Mouse (Mus musculus): ENCODE data around the gene Sik2. TPM values are rescaled to one million over a fixed set of nuclear protein-coding genes. Genes with fewer than 3 reads are reported as not detected.

The Sik2 gene
- polyA plus RNA-seq (2014; fragmentation: Nextera tagmentation; extraction: Ambion mirVana): 16.1 and 17.4 TPM in 2 replicates

GRCm38 (mm10) chr9:51008841-51009655 is at the start of gene Sik2:
Sik2 (minus strand) TSS chr9:51009073.
- H3K9me3 ChIP-seq (ENCODE audit: control insufficient read depth, low read length): no peaks in the 10 kb centered on the region
- no peaks in the 10 kb centered on the region for H3K27me3 ChIP-seq (ENCODE audit: control insufficient read depth, insufficient read depth, low read length)
- peak within 1 kb of the TSS; percentile 84 for H3K27ac ChIP-seq
- no peaks in the 10 kb centered on the region for H3K36me3 ChIP-seq (replicated peaks; ENCODE audit: control insufficient read depth, insufficient read depth)
- H3K4me3 ChIP-seq (replicated peaks; ENCODE audit: low read length): peak within 1 kb of the TSS; percentile 99
- peak within 1 kb of the TSS; percentile 91 for H3K9ac ChIP-seq
- H3K4me1 ChIP-seq (replicated peaks; ENCODE audit: control insufficient read depth, insufficient read depth, low read length): peaks cover 10% of the 10 kb centered on the region
- DNase-seq (ENCODE audit: low spot score): peak; percentile 90
- peak within 1 kb of the TSS; percentile 73 for H3K4me2 ChIP-seq (replicated peaks)
- peak; percentile 98 for ATAC-seq (ENCODE audit: low FRiP score)
- under 1% methylated on average over 57 of the region's 85 CpGs for WGBS

- DNase-seq (ENCODE audit: low spot score) (no peak), ATAC-seq (ENCODE audit: low FRiP score) (no peak)
- Histone ChIP-seq H3K4me1 (replicated peaks; ENCODE audit: control insufficient read depth, insufficient read depth, low read length) (no peaks in the 10 kb centered on the region), H3K4me2 (replicated peaks) (no peak overlapping the region), H3K9ac (no peak overlapping the region), H3K9me3 (ENCODE audit: control insufficient read depth, low read length) (no peaks in the 10 kb centered on the region), H3K4me3 (replicated peaks; ENCODE audit: low read length) (no peak overlapping the region), H3K36me3 (replicated peaks; ENCODE audit: control insufficient read depth, insufficient read depth) (no peaks in the 10 kb centered on the region), H3K27ac (no peak overlapping the region), H3K27me3 (ENCODE audit: control insufficient read depth, insufficient read depth, low read length) (no peaks in the 10 kb centered on the region)
- WGBS: 75% methylated on average over 3 of the region's 3 CpGs
Measured at GRCm38 (mm10) chr9:51056360-51057324, 47.8 kb upstream of the Sik2 start.

- H3K27ac ChIP-seq: no peak overlapping the region
- 76% methylated on average over 3 of the region's 3 CpGs for WGBS
- H3K9me3 ChIP-seq (ENCODE audit: control insufficient read depth, low read length): no peaks in the 10 kb centered on the region
- H3K36me3 ChIP-seq (replicated peaks; ENCODE audit: control insufficient read depth, insufficient read depth): no peaks in the 10 kb centered on the region
- H3K9ac ChIP-seq: no peak overlapping the region
- H3K27me3 ChIP-seq (ENCODE audit: control insufficient read depth, insufficient read depth, low read length): no peaks in the 10 kb centered on the region
- no peak overlapping the region for H3K4me2 ChIP-seq (replicated peaks)
- no peak overlapping the region for H3K4me3 ChIP-seq (replicated peaks; ENCODE audit: low read length)
- no peaks in the 10 kb centered on the region for H3K4me1 ChIP-seq (replicated peaks; ENCODE audit: control insufficient read depth, insufficient read depth, low read length)
- no peak for ATAC-seq (ENCODE audit: low FRiP score)
- no peak for DNase-seq (ENCODE audit: low spot score)
Measured at GRCm38 (mm10) chr9:51052180-51052579, 43.3 kb upstream of the Sik2 start.

- Histone ChIP-seq H3K36me3 (replicated peaks; ENCODE audit: control insufficient read depth, insufficient read depth) (no peaks in the 10 kb centered on the region), H3K4me3 (replicated peaks; ENCODE audit: low read length) (no peak overlapping the region), H3K9ac (no peak overlapping the region), H3K27ac (no peak overlapping the region), H3K4me2 (replicated peaks) (no peak overlapping the region), H3K27me3 (ENCODE audit: control insufficient read depth, insufficient read depth, low read length) (no peaks in the 10 kb centered on the region), H3K9me3 (ENCODE audit: control insufficient read depth, low read length) (no peaks in the 10 kb centered on the region), H3K4me1 (replicated peaks; ENCODE audit: control insufficient read depth, insufficient read depth, low read length) (no peaks in the 10 kb centered on the region)
- DNase-seq (ENCODE audit: low spot score): no peak
- 84% methylated on average over 6 of the region's 6 CpGs for WGBS
- ATAC-seq (ENCODE audit: low FRiP score): no peak
Measured at GRCm38 (mm10) chr9:51042136-51042535, 33.3 kb upstream of the Sik2 start.

- Histone ChIP-seq H3K4me3 (replicated peaks; ENCODE audit: low read length) (no peak overlapping the region), H3K4me2 (replicated peaks) (no peak overlapping the region), H3K4me1 (replicated peaks; ENCODE audit: control insufficient read depth, insufficient read depth, low read length) (no peaks in the 10 kb centered on the region), H3K9me3 (ENCODE audit: control insufficient read depth, low read length) (no peaks in the 10 kb centered on the region), H3K27me3 (ENCODE audit: control insufficient read depth, insufficient read depth, low read length) (no peaks in the 10 kb centered on the region), H3K36me3 (replicated peaks; ENCODE audit: control insufficient read depth, insufficient read depth) (no peaks in the 10 kb centered on the region), H3K9ac (no peak overlapping the region), H3K27ac (no peak overlapping the region)
- ATAC-seq (ENCODE audit: low FRiP score) (no peak), DNase-seq (ENCODE audit: low spot score) (no peak)
- WGBS: 91% methylated on average over 7 of the region's 7 CpGs
Measured at GRCm38 (mm10) chr9:51041491-51041980, 32.7 kb upstream of the Sik2 start.

GRCm38 (mm10) chr9:51032785-51033529 is 24.1 kb upstream of the Sik2 start:
- H3K9me3 ChIP-seq (ENCODE audit: control insufficient read depth, low read length): no peaks in the 10 kb centered on the region
- ATAC-seq (ENCODE audit: low FRiP score): no peak
- no peaks in the 10 kb centered on the region for H3K4me1 ChIP-seq (replicated peaks; ENCODE audit: control insufficient read depth, insufficient read depth, low read length)
- H3K27me3 ChIP-seq (ENCODE audit: control insufficient read depth, insufficient read depth, low read length): no peaks in the 10 kb centered on the region
- no peak overlapping the region for H3K27ac ChIP-seq
- H3K36me3 ChIP-seq (replicated peaks; ENCODE audit: control insufficient read depth, insufficient read depth): no peaks in the 10 kb centered on the region
- H3K4me2 ChIP-seq (replicated peaks): no peak overlapping the region
- H3K9ac ChIP-seq: no peak overlapping the region
- no peak for DNase-seq (ENCODE audit: low spot score)
- no peak overlapping the region for H3K4me3 ChIP-seq (replicated peaks; ENCODE audit: low read length)
- WGBS: 82% methylated on average over 3 of the region's 3 CpGs

GRCm38 (mm10) chr9:51032291-51032690 is 23.4 kb upstream of the Sik2 start:
- ATAC-seq (ENCODE audit: low FRiP score): no peak
- 64% methylated on average over 8 of the region's 8 CpGs for WGBS
- no peak overlapping the region for H3K4me3 ChIP-seq (replicated peaks; ENCODE audit: low read length)

GRCm38 (mm10) chr9:51031603-51032002 is 22.7 kb upstream of the Sik2 start:
- H3K27ac ChIP-seq: no peak overlapping the region
- no peaks in the 10 kb centered on the region for H3K27me3 ChIP-seq (ENCODE audit: control insufficient read depth, insufficient read depth, low read length)
- no peak overlapping the region for H3K4me2 ChIP-seq (replicated peaks)
- no peak overlapping the region for H3K9ac ChIP-seq
- no peaks in the 10 kb centered on the region for H3K4me1 ChIP-seq (replicated peaks; ENCODE audit: control insufficient read depth, insufficient read depth, low read length)
- no peak overlapping the region for H3K4me3 ChIP-seq (replicated peaks; ENCODE audit: low read length)
- DNase-seq (ENCODE audit: low spot score): no peak
- 66% methylated on average over 6 of the region's 6 CpGs for WGBS
- no peaks in the 10 kb centered on the region for H3K9me3 ChIP-seq (ENCODE audit: control insufficient read depth, low read length)
- no peak for ATAC-seq (ENCODE audit: low FRiP score)
- H3K36me3 ChIP-seq (replicated peaks; ENCODE audit: control insufficient read depth, insufficient read depth): no peaks in the 10 kb centered on the region

More at GRCm38 (mm10) chr9:51032291-51032690, 23.4 kb upstream of the Sik2 start:
- H3K9ac ChIP-seq: no peak overlapping the region
- H3K9me3 ChIP-seq (ENCODE audit: control insufficient read depth, low read length): no peaks in the 10 kb centered on the region
- H3K4me2 ChIP-seq (replicated peaks): no peak overlapping the region
- H3K27me3 ChIP-seq (ENCODE audit: control insufficient read depth, insufficient read depth, low read length): no peaks in the 10 kb centered on the region
- no peaks in the 10 kb centered on the region for H3K4me1 ChIP-seq (replicated peaks; ENCODE audit: control insufficient read depth, insufficient read depth, low read length)
- no peaks in the 10 kb centered on the region for H3K36me3 ChIP-seq (replicated peaks; ENCODE audit: control insufficient read depth, insufficient read depth)
- DNase-seq (ENCODE audit: low spot score): no peak
- no peak overlapping the region for H3K27ac ChIP-seq
